8 mouse cellular contexts compared by ENCODE assay signal in the genomic region with DNA sequence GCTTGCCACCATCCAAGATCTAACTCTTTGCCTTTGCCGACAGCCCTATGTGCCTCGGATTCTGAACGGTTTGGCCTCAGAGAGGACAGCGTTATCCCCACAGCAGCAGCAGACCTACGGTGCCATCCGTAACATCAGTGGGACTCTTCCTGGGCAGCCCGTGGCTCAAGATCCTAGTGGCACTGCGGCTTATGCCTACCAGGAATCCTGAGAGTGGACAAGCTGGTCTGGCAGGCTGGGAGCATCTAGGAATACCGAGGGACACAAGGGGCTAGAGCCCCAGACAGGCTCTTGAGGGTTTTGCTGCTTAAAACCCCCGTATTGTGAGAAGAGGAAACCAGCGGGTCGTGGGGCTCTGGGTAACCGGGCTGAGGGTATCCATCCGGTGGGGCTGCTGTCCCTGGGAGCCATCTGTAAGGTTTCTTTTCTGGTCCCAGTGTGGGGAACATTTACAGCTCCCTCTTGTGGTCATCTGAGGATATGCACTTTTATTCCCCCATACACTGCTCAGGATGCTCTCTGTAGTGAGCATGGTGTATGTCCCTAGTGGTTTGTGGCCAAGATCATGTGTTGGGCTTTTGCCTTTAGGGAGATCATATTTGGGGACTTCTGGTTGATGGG. TPM values are rescaled to one million over a fixed set of nuclear protein-coding genes. Genes with fewer than 3 reads are reported as not detected.
DNase-seq lines count a peak whose midpoint lies in the region; ATAC-seq and TF ChIP-seq lines count a peak whose summit lies in the region.

No protein-coding gene starts in this region.

- H3K9ac ChIP-seq in intestine, embryonic 16.5 days (ENCODE audit: low read depth, low read length): no peak overlapping the region
- H3K9ac ChIP-seq in liver, embryonic 14.5 days (replicated peaks): no peak overlapping the region

- H3K27me3 ChIP-seq in intestine, embryonic 16.5 days (replicated peaks; ENCODE audit: control insufficient read depth, insufficient read depth, low read length): no peaks in the 10 kb centered on the region
- no peaks in the 10 kb centered on the region for H3K27me3 ChIP-seq in liver, embryonic 14.5 days (ENCODE audit: control insufficient read depth, insufficient read depth, low read length)

- 61% methylated on average over 14 of the region's 14 CpGs for WGBS in intestine, embryonic 16.5 days
- 57% methylated on average over 14 of the region's 14 CpGs for WGBS in liver, embryonic 14.5 days (ENCODE audit: insufficient replicate concordance)

- no peak overlapping the region for H3K4me2 ChIP-seq in intestine, embryonic 16.5 days (ENCODE audit: low read depth, low read length)
- no peak overlapping the region for H3K4me2 ChIP-seq in liver, embryonic 14.5 days (ENCODE audit: low read depth)

- ATAC-seq in erythroid progenitor cell, adult 5-6 weeks (replicated peaks; ENCODE audit: low FRiP score, poor library complexity, severe bottlenecking): peak; percentile 70
- peak; percentile 65; the same call in 1 of the 2 replicates for ATAC-seq in intestine, embryonic 16.5 days
- ATAC-seq in liver, embryonic 14.5 days (ENCODE audit: insufficient read depth): peak; percentile 64
- ATAC-seq in neutrophil, adult 5-6 weeks (ENCODE audit: extremely low read depth, insufficient number of reproducible peaks, low FRiP score, poor library complexity, severe bottlenecking): peak; percentile 65

- H3K9me3 ChIP-seq in intestine, embryonic 16.5 days (ENCODE audit: control insufficient read depth, low read length): no peaks in the 10 kb centered on the region
- H3K9me3 ChIP-seq in liver, embryonic 14.5 days (ENCODE audit: control insufficient read depth, low read length): no peaks in the 10 kb centered on the region

- no peak overlapping the region for H3K27ac ChIP-seq in gastrocnemius, adult 2 months
- no peak overlapping the region for H3K27ac ChIP-seq in intestine, embryonic 16.5 days (ENCODE audit: low read length)
- no peak overlapping the region for H3K27ac ChIP-seq in liver, embryonic 14.5 days

- peaks cover 6% of the 10 kb centered on the region for H3K36me3 ChIP-seq in intestine, embryonic 16.5 days (ENCODE audit: control insufficient read depth, insufficient read depth, low read length)
- H3K36me3 ChIP-seq in liver, embryonic 14.5 days (replicated peaks; ENCODE audit: control insufficient read depth, insufficient read depth, low read depth): no peaks in the 10 kb centered on the region

- DNase-seq in gastrocnemius, adult 2 months: no peak
- DNase-seq in gastrocnemius, postnatal 36 days: no peak
- DNase-seq in R1 (ENCODE audit: low read depth, low spot score): peak; percentile 83
- peak; percentile 42 to 55 (median 54) for DNase-seq in liver, embryonic 14.5 days (ENCODE audit: low read depth in 3 of 3, low spot score in 3 of 3)
- no peak for DNase-seq in gastrocnemius, postnatal 10 days

- H3K4me3 ChIP-seq in gastrocnemius, adult 2 months: no peak overlapping the region
- H3K4me3 ChIP-seq in intestine, embryonic 16.5 days (ENCODE audit: low read length): no peak overlapping the region
- H3K4me3 ChIP-seq in liver, embryonic 14.5 days (ENCODE audit: insufficient read depth in 1 of 2, low read depth in 2 of 2, low read length in 2 of 2): no peak overlapping the region

- peak; percentile 84 for TF ChIP-seq CTCF in gastrocnemius, adult 2 months (IDR thresholded peaks at IDR 0.05)
- peak; percentile 93 for TF ChIP-seq CTCF in liver, embryonic 14.5 days (IDR thresholded peaks at IDR 0.05; ENCODE audit: low read depth)

- H3K4me1 ChIP-seq in intestine, embryonic 16.5 days (ENCODE audit: control insufficient read depth, insufficient read depth, low read length): no peaks in the 10 kb centered on the region
- no peaks in the 10 kb centered on the region for H3K4me1 ChIP-seq in liver, embryonic 14.5 days (replicated peaks; ENCODE audit: control insufficient read depth in 2 of 2, insufficient read depth in 2 of 2, low read length in 1 of 2)

- TF ChIP-seq EP300 in liver, embryonic 14.5 days (IDR thresholded peaks at IDR 0.05; ENCODE audit: low read depth): no peak

- intact Hi-C loops in gastrocnemius, adult 2 months (cut with DNase I): loop anchor here (1.0 kb wide), 1 partner anchor 73 kb away; no protein-coding TSS in a partner anchor
- intact Hi-C loops in gastrocnemius, postnatal 36 days (cut with DNase I): loop anchor here (1.0 kb wide), 1 partner anchor 73 kb away; no protein-coding TSS in a partner anchor

RNA-seq across cellular contexts. Expression of gene Tmem63a, which starts 32.1 kb away (rescaled TPM):
- 10 to 100 TPM; 13.9 to 14.5 TPM for total RNA-seq in gastrocnemius, adult 2 months (2021)
- total RNA-seq in gastrocnemius, postnatal 36 days (2021): 10 to 100 TPM; 12.4 to 13.3 TPM
- total RNA-seq in erythroid progenitor cell, adult 5-6 weeks (2015; ENCODE audit: low replicate concordance): 23.4 and 24.7 TPM in 2 replicates
- total RNA-seq in erythroid progenitor cell, adult 5-6 weeks (2017; ENCODE audit: low replicate concordance): 18.1 and 20.2 TPM in 2 replicates
- 14.9 and 16.2 TPM in 2 replicates for polyA plus RNA-seq in intestine, embryonic 16.5 days (2015; fragmentation: Nextera tagmentation; extraction: Ambion mirVana)
- polyA plus RNA-seq in liver, embryonic 14.5 days (2012; rRNA removed): 6.8 and 7.2 TPM in 2 replicates
- polyA plus RNA-seq in liver, embryonic 14.5 days (2014; fragmentation: Nextera tagmentation; extraction: Ambion mirVana): 4.3 and 4.6 TPM in 2 replicates
- 14.9 and 15.8 TPM in 2 replicates for total RNA-seq in neutrophil, adult 5-6 weeks (2017)
- total RNA-seq in gastrocnemius, postnatal 10 days (2021): 10 to 100 TPM; 13.2 to 16.2 TPM

RNA-seq across cellular contexts. Expression of gene Lefty1, which starts 39.4 kb away (rescaled TPM):
- under 1 TPM; 0.22 to 0.33 TPM for total RNA-seq in gastrocnemius, adult 2 months (2021)
- total RNA-seq in gastrocnemius, postnatal 36 days (2021): under 1 TPM in 1 of 2 experiments, not detected in 1; 0.25 TPM
- 1.1 TPM in 1 of 2 replicates, not detected in the other for total RNA-seq in erythroid progenitor cell, adult 5-6 weeks (2015; ENCODE audit: low replicate concordance)
- 4.6 TPM in 1 of 2 replicates, not detected in the other for total RNA-seq in erythroid progenitor cell, adult 5-6 weeks (2017; ENCODE audit: low replicate concordance)
- polyA plus RNA-seq in intestine, embryonic 16.5 days (2015; fragmentation: Nextera tagmentation; extraction: Ambion mirVana): 1.8 and 2.0 TPM in 2 replicates
- polyA plus RNA-seq in liver, embryonic 14.5 days (2012; rRNA removed): 9.2 and 9.5 TPM in 2 replicates
- polyA plus RNA-seq in liver, embryonic 14.5 days (2014; fragmentation: Nextera tagmentation; extraction: Ambion mirVana): 4.9 and 5.6 TPM in 2 replicates
- total RNA-seq in neutrophil, adult 5-6 weeks (2017): not detected in 2 replicates
- 1 to 10 TPM in 1 of 2 experiments, under 1 TPM in 1; 0.59 to 1.2 TPM for total RNA-seq in gastrocnemius, postnatal 10 days (2021)

RNA-seq across cellular contexts. Expression of gene Ephx1, which starts 46.5 kb away (rescaled TPM):
- 10 to 100 TPM; 14.8 to 17.4 TPM for total RNA-seq in gastrocnemius, adult 2 months (2021)
- total RNA-seq in gastrocnemius, postnatal 36 days (2021): 10 to 100 TPM; 10.9 to 16.6 TPM
- 7.5 and 9.4 TPM in 2 replicates for total RNA-seq in erythroid progenitor cell, adult 5-6 weeks (2015; ENCODE audit: low replicate concordance)
- 2.7 and 3.9 TPM in 2 replicates for total RNA-seq in erythroid progenitor cell, adult 5-6 weeks (2017; ENCODE audit: low replicate concordance)
- 3.3 and 4.4 TPM in 2 replicates for polyA plus RNA-seq in intestine, embryonic 16.5 days (2015; fragmentation: Nextera tagmentation; extraction: Ambion mirVana)
- polyA plus RNA-seq in liver, embryonic 14.5 days (2012; rRNA removed): 2.8 and 2.9 TPM in 2 replicates
- 4.2 and 4.8 TPM in 2 replicates for polyA plus RNA-seq in liver, embryonic 14.5 days (2014; fragmentation: Nextera tagmentation; extraction: Ambion mirVana)
- total RNA-seq in neutrophil, adult 5-6 weeks (2017): 50.7 and 59.5 TPM in 2 replicates
- 10 to 100 TPM; 15.8 to 17.6 TPM for total RNA-seq in gastrocnemius, postnatal 10 days (2021)

Comparison
In these comparisons a context has a peak if more than half of its experiments do, and no peak if none do; other contexts are left out.
1. DNase-seq: peak in R1 (single experiment) and liver, embryonic 14.5 days (3 of 3); none in gastrocnemius, adult 2 months (single experiment), gastrocnemius, postnatal 36 days (0 of 2) and gastrocnemius, postnatal 10 days (single experiment).
2. Peak in every context shown above with its lines, with median percentiles within 50 percentile points of each other: ATAC-seq.